Mouse (Mus musculus) thymus, adult 2 months (tissue): ENCODE measurements around the gene Hccs.

Experiments used
- CTCF ChIP-seq: fragments of 200-500 bp; IDR thresholded peaks from 2 replicates; pipeline ENCODE4 v1.5.1; 2012; ENCODE audit warnings: mild to moderate bottlenecking, control low read depth, low read length, moderate library complexity, borderline replicate concordance; ENCODE audit not compliant: control insufficient read depth, poor library complexity, insufficient read depth; ENCODE audit errors: extremely low read depth
- POLR2A ChIP-seq: fragments of 200-500 bp; IDR thresholded peaks from 2 replicates; pipeline ENCODE4 v1.6.1; 2012; ENCODE audit warnings: mild to moderate bottlenecking, low read length, control low read depth, moderate library complexity; ENCODE audit not compliant: control insufficient read depth, poor library complexity, insufficient read depth; ENCODE audit errors: extremely low read depth

DNA sequence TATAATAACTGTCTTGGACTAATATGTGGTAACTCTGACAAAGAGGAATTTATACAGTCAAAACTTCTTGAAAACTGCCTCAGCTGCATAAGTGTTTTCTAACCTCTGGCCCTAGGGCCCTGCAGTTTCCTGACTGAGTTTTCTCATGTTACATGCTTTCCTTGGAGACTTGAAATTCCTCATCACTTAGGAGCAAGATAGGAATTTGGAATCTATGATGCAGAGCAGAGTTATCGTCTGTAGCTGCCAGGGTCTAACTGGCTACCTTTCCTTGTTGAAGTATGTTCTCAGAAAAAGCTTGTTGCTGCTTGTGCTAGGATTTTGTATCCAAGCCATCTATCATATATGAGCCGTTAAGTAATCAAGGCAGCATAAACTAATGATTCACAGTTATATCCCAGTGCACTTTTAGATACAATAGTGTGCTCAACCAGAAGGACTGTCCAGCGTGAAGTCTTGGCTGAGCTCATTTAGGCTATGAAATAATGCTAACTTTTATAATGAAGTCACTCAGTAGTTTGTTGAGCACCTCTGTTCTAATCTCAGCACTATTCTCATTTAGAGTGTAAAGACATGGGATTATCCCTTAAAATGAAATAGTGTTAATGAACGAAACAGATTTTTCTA is 37.1 kb upstream of the Hccs start:
- TF ChIP-seq CTCF (no peak), POLR2A (no peak)
